Mouse (Mus musculus) adrenal gland (tissue): ENCODE results near the gene Ehd1.

Experiments used
- intact Hi-C: fragments of 180-260 bp; cut with DNase I; formaldehyde crosslinking; loops from one replicate; pipeline ENCODE4 v1.15.1; 2025
- microRNA-seq, 2 experiments: library from miRNA; unstranded; fragments of <30 nt; microRNA quantifications; one replicate each; pipeline ENCODE4; 2019

Ehd1 gene

GRCm38 (mm10) chr19:6349215-6349983 lies 72.9 kb downstream of the Ehd1 start:
- intact Hi-C loops: no loop called here

Small RNA genes within 50 kb of the gene (microRNA-seq; reads per million reads assigned to microRNA genes)
- gene Mir192: 41.9 to 54.1 reads per million in 2 experiments
- gene Mir194-2: 30.1 to 36.9 reads per million in 2 experiments
- gene Mir6989: 0.57 to 2.1 reads per million in 2 experiments
